14 mouse cellular contexts compared by ENCODE assay signal in the genomic region with DNA sequence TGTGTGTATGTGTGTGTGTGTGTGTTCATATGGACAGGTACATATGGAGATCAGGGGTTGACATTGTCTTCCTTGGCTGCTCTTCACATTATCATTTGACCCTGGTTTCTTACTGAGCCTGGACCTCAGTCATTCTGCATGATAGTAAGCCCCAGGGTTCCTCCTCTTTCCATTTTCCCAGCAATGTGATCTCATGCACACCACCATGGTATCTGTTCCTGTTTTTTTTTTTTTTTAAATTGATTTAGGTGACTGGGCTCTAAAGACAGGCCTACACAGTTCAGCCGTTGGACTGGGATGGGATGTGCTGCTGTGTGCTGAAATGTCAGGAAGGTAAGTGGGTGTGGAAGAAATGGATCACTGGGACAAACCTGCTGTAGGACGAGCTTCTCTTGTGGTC.
"Had no signal": no experiment of that assay in that cellular context is flagged by ENCODE, and none has a peak within 500 bp of the region (broad histone marks: within the 10 kb centered on the region; RNA-seq: fewer than 3 reads in every experiment).

No protein-coding gene starts in this region.

- H3K27ac ChIP-seq: neural tube, embryonic 15.5 days; stomach, embryonic 15.5 days; stomach, postnatal 0 days had no signal

- H3K36me3 ChIP-seq: neural tube, embryonic 15.5 days; stomach, embryonic 15.5 days had no signal

- H3K4me1 ChIP-seq: neural tube, embryonic 15.5 days; stomach, embryonic 15.5 days had no signal

- H3K4me3 ChIP-seq: neural tube, embryonic 15.5 days; stomach, embryonic 15.5 days had no signal

- H3K27me3 ChIP-seq: stomach, embryonic 15.5 days had no signal

- H3K9me3 ChIP-seq: neural tube, embryonic 15.5 days; stomach, embryonic 15.5 days had no signal

- DNase-seq: retina, postnatal 1 day; right cerebral cortex, adult 18-20 months; right cerebral cortex, postnatal 14 days; right cerebral cortex, postnatal 4 days; spleen, adult 18-20 months; thymus, adult 18-20 months; thymus, adult 2 months; thymus, postnatal 14 days; thymus, postnatal 25 days; thymus, postnatal 36 days; thymus, postnatal 4 days had no signal
